Comparison of ENCODE assay signal across 26 mouse cellular contexts in genomic region chr19:45207153-45207552, GRCm38 (mm10). TPM values are rescaled to one million over a fixed set of nuclear protein-coding genes. Genes with fewer than 3 reads are reported as not detected.
DNase-seq lines count a peak whose midpoint lies in the region; ATAC-seq lines count a peak whose summit lies in the region.
"Had no signal": no experiment of that assay in that cellular context is flagged by ENCODE, and none has a peak within 500 bp of the region (broad histone marks: within the 10 kb centered on the region; RNA-seq: fewer than 3 reads in every experiment).

No protein-coding gene starts in this region.

- peaks cover 3% of the 10 kb centered on the region; the same call in 1 of the 2 replicates for H3K9me3 ChIP-seq in heart, embryonic 16.5 days (replicated peaks; ENCODE audit: control insufficient read depth, low read length)
- no peaks in the 10 kb centered on the region for H3K9me3 ChIP-seq in midbrain, embryonic 11.5 days (ENCODE audit: control insufficient read depth, low read length)
- H3K9me3 ChIP-seq in midbrain, embryonic 15.5 days = no peaks in the 10 kb centered on the region
- H3K9me3 ChIP-seq: hindbrain, embryonic 12.5 days; limb, embryonic 13.5 days; liver, embryonic 13.5 days; midbrain, embryonic 12.5 days had no signal

- WGBS in heart, embryonic 16.5 days = 93% methylated on average over 15 of the region's 15 CpGs
- 94% methylated on average over 15 of the region's 15 CpGs for WGBS in midbrain, embryonic 11.5 days
- WGBS in midbrain, embryonic 15.5 days = 92% methylated on average over 15 of the region's 15 CpGs

- ATAC-seq in heart, embryonic 16.5 days (replicated peaks; ENCODE audit: extremely low read depth, insufficient read depth, low FRiP score) = no peak
- ATAC-seq in midbrain, embryonic 11.5 days (ENCODE audit: low FRiP score) = no peak
- no peak for ATAC-seq in midbrain, embryonic 15.5 days (replicated peaks)
- ATAC-seq: forebrain, embryonic 14.5 days; intestine, postnatal 0 days had no signal

- H3K4me1 ChIP-seq in heart, embryonic 16.5 days (ENCODE audit: control insufficient read depth, insufficient read depth, low read length) = peaks cover 9% of the 10 kb centered on the region
- no peaks in the 10 kb centered on the region for H3K4me1 ChIP-seq in midbrain, embryonic 11.5 days (ENCODE audit: control insufficient read depth, insufficient read depth, low read length)
- H3K4me1 ChIP-seq in midbrain, embryonic 15.5 days = no peaks in the 10 kb centered on the region
- H3K4me1 ChIP-seq: hindbrain, embryonic 12.5 days had no signal

- H3K9ac ChIP-seq in heart, embryonic 16.5 days (ENCODE audit: low read length) = no peak overlapping the region
- H3K9ac ChIP-seq in midbrain, embryonic 11.5 days (ENCODE audit: low read length) = no peak overlapping the region
- H3K9ac ChIP-seq in midbrain, embryonic 15.5 days = no peak overlapping the region
- H3K9ac ChIP-seq: hindbrain, embryonic 12.5 days; limb, embryonic 13.5 days; liver, embryonic 13.5 days; midbrain, embryonic 12.5 days had no signal

- H3K36me3 ChIP-seq in heart, embryonic 16.5 days (ENCODE audit: control insufficient read depth, insufficient read depth) = no peaks in the 10 kb centered on the region
- no peaks in the 10 kb centered on the region for H3K36me3 ChIP-seq in midbrain, embryonic 11.5 days (ENCODE audit: control insufficient read depth, insufficient read depth, low read length)
- no peaks in the 10 kb centered on the region for H3K36me3 ChIP-seq in midbrain, embryonic 15.5 days (replicated peaks)
- H3K36me3 ChIP-seq: hindbrain, embryonic 12.5 days; limb, embryonic 13.5 days; liver, embryonic 13.5 days; midbrain, embryonic 12.5 days had no signal

- intact Hi-C loops in heart, postnatal 36 days (cut with DNase I) = no loop called here

- H3K4me3 ChIP-seq in heart, embryonic 16.5 days (ENCODE audit: low read length) = no peak overlapping the region
- H3K4me3 ChIP-seq in midbrain, embryonic 11.5 days (ENCODE audit: low read depth, low read length) = no peak overlapping the region
- no peak overlapping the region for H3K4me3 ChIP-seq in midbrain, embryonic 15.5 days
- H3K4me3 ChIP-seq: hindbrain, embryonic 12.5 days; limb, embryonic 13.5 days; liver, embryonic 13.5 days; midbrain, embryonic 12.5 days had no signal

- H3K27ac ChIP-seq in heart, embryonic 16.5 days (ENCODE audit: low read length) = peak overlapping the region; percentile 68
- no peak overlapping the region for H3K27ac ChIP-seq in midbrain, embryonic 11.5 days (ENCODE audit: low read depth, low read length)
- no peak overlapping the region for H3K27ac ChIP-seq in midbrain, embryonic 15.5 days
- H3K27ac ChIP-seq: hindbrain, embryonic 12.5 days; liver, embryonic 13.5 days; midbrain, embryonic 12.5 days had no signal

- no peak overlapping the region for H3K4me2 ChIP-seq in heart, embryonic 16.5 days (ENCODE audit: low read depth, low read length)
- no peak overlapping the region for H3K4me2 ChIP-seq in midbrain, embryonic 11.5 days
- no peak overlapping the region for H3K4me2 ChIP-seq in midbrain, embryonic 15.5 days
- H3K4me2 ChIP-seq: midbrain, embryonic 12.5 days had no signal

- DNase-seq in heart, adult 11 months = peak; percentile 79
- no peak for DNase-seq in heart, adult 9 months (ENCODE audit: low spot score in 2 of 2)
- no peak for DNase-seq in heart, postnatal 36 days
- peak; percentile 31 for DNase-seq in midbrain, embryonic 11.5 days (ENCODE audit: low spot score, missing footprints)
- DNase-seq in adrenal gland, postnatal 4 days (ENCODE audit: low spot score in 2 of 2) = no peak
- DNase-seq: adrenal gland, postnatal 25 days; cerebellum, adult 9-10 months; liver, embryonic 13.5 days; lung, adult 2 months; thymus, postnatal 36 days had no signal

- no peaks in the 10 kb centered on the region for H3K27me3 ChIP-seq in heart, embryonic 16.5 days (ENCODE audit: control insufficient read depth, insufficient read depth, low read length)
- 0 out of 2 replicates have a peak, but pooled peaks cover 2% of the 10 kb centered on the region for H3K27me3 ChIP-seq in midbrain, embryonic 11.5 days (ENCODE audit: control insufficient read depth, insufficient read depth, low read length)
- H3K27me3 ChIP-seq in midbrain, embryonic 15.5 days (replicated peaks) = 0 out of 2 replicates have a peak, but pooled peaks cover 9% of the 10 kb centered on the region

RNA-seq across cellular contexts. Expression of gene Lbx1, which starts 28.5 kb away (rescaled TPM):
- polyA plus RNA-seq in heart, embryonic 16.5 days (2015; fragmentation: Nextera tagmentation; extraction: Ambion mirVana) = not detected in 2 replicates
- under 1 TPM in 1 of 2 experiments, not detected in 1; 0.11 TPM for total RNA-seq in heart, postnatal 36 days (2021)
- polyA plus RNA-seq in midbrain, embryonic 11.5 days (2014; fragmentation: Nextera tagmentation; extraction: Ambion mirVana) = not detected in 2 replicates
- polyA plus RNA-seq in midbrain, embryonic 15.5 days (2015; fragmentation: Nextera tagmentation; extraction: Ambion mirVana) = 0.06 and 0.09 TPM in 2 replicates
- under 1 TPM; 0.11 to 0.22 TPM for total RNA-seq in adrenal gland, postnatal 4 days (2021)
- total RNA-seq: adrenal gland, postnatal 25 days; left cerebral cortex, adult 18-20 months; left cerebral cortex, postnatal 25 days; megakaryocyte progenitor cell, adult 5-6 weeks; monocyte, adult 5-6 weeks; neutrophil, adult 5-6 weeks had no signal
- polyA plus RNA-seq: forebrain, embryonic 14.5 days; frontal cortex, adult 2 months; intestine, postnatal 0 days; liver, embryonic 13.5 days; testis, adult 2 months had no signal

RNA-seq across cellular contexts. Expression of gene Tlx1, which starts 56.7 kb away (rescaled TPM):
- polyA plus RNA-seq in heart, embryonic 16.5 days (2015; fragmentation: Nextera tagmentation; extraction: Ambion mirVana) = 0.28 and 0.87 TPM in 2 replicates
- total RNA-seq in heart, postnatal 36 days (2021) = not detected
- 0.27 and 0.32 TPM in 2 replicates for polyA plus RNA-seq in midbrain, embryonic 11.5 days (2014; fragmentation: Nextera tagmentation; extraction: Ambion mirVana)
- polyA plus RNA-seq in midbrain, embryonic 15.5 days (2015; fragmentation: Nextera tagmentation; extraction: Ambion mirVana) = not detected in 2 replicates
- total RNA-seq in adrenal gland, postnatal 4 days (2021) = not detected
- total RNA-seq: adrenal gland, postnatal 25 days; gastrocnemius, adult 8-10 months; left cerebral cortex, adult 18-20 months; left cerebral cortex, postnatal 25 days; megakaryocyte progenitor cell, adult 5-6 weeks; monocyte, adult 5-6 weeks; neutrophil, adult 5-6 weeks had no signal
- polyA plus RNA-seq: forebrain, embryonic 14.5 days; frontal cortex, adult 2 months; intestine, postnatal 0 days; kidney, embryonic 14.5 days; liver, embryonic 13.5 days; lung, adult 2 months had no signal

Comparison
In these comparisons a context has a peak if more than half of its experiments do, and no peak if none do; other contexts are left out.
1. DNase-seq: peak in heart, adult 11 months (single experiment) and midbrain, embryonic 11.5 days (single experiment); none in heart, adult 9 months (0 of 2), heart, postnatal 36 days (0 of 2) and adrenal gland, postnatal 4 days (0 of 2).